Mouse (Mus musculus) right cerebral cortex, postnatal 10 days (tissue): ENCODE measurements around the gene Dmrt2.

Experiments used
- DNase-seq, 2 experiments: peaks; one replicate each; pipeline ENCODE4 v3.0.0; 2021; ENCODE audit warnings: low spot score in 2 of 2

Gene Dmrt2

GRCm38 (mm10) chr19:25675866-25676440 is 3.7 kb downstream of the Dmrt2 start:
- no peak for DNase-seq

GRCm38 (mm10) chr19:25698850-25699249 is 26.6 kb downstream of the Dmrt2 start:
- no peak for DNase-seq

GRCm38 (mm10) chr19:25713382-25713781 is 41.2 kb downstream of the Dmrt2 start:
- DNase-seq: peak; percentile 59 to 69

- DNase-seq: no peak
Measured at GRCm38 (mm10) chr19:25714927-25715326, 42.7 kb downstream of the Dmrt2 start.

DNA sequence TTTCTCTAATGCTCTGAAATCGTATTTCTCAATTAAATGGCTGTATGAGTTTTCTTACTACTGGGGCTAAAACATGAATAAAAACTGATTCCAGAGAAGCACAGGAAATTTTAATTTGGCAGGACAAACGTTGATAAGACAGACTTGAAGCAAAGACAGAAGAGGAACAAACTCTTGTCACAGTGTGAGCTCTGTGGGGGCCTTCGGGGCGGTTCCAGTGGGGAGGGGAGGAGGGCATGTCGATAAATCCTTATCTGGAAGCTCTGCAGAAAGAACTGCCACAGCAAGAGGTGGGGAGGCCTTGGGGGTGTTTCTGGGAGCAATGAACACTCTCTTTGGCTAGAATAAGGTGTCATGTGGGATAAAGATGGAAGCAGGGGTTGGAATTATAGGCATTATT is 50.4 kb downstream of the Dmrt2 start:
- DNase-seq: no peak
